Mouse (Mus musculus) mouse embryonic stem cell (cell line): ENCODE data around the gene Bcl10.
"Not testable (repeated sequence)": the region's sequence is repeated elsewhere in the genome, so short reads cannot be mapped to it uniquely, and the experiment has no call there.

Source experiments
- in situ Hi-C, 2 experiments: fragments of 300-500 bp; cut with MboI; formaldehyde crosslinking; loops; 1 replicate in 1 of 2; 3 replicates in 1 of 2; pipeline ENCODE4 v1.14.3; 2019 to 2020; ENCODE audit warnings: low sequenced_read_pairs in 2 of 2, low pct_unique_long_range_greater_than_20kb in 1 of 2, mixed read lengths in 1 of 2; ENCODE audit not compliant: unreplicated experiment in 1 of 2

The Bcl10 gene

GRCm38 (mm10) chr3:145939971-145940370 is 17.4 kb downstream of the Bcl10 start:
- in situ Hi-C loops, result no loop called here

GRCm38 (mm10) chr3:145941971-145942370 is 19.4 kb downstream of the Bcl10 start:
- in situ Hi-C loops, result no loop called here

GRCm38 (mm10) chr3:145944348-145944747 is 21.7 kb downstream of the Bcl10 start:
- in situ Hi-C loops, result no loop called here

GRCm38 (mm10) chr3:145945904-145946303 is 23.3 kb downstream of the Bcl10 start:
- in situ Hi-C loops, result loop anchor here in 1 of 2 experiments (5.0 kb wide), 1 partner anchor 236 kb away; no protein-coding TSS in a partner anchor

- in situ Hi-C loops, result loop anchor here in 1 of 2 experiments (5.0 kb wide), 1 partner anchor 236 kb away; no protein-coding TSS in a partner anchor
Measured at GRCm38 (mm10) chr3:145946654-145947053, 24.1 kb downstream of the Bcl10 start.

- in situ Hi-C loops, result loop anchor here in 1 of 2 experiments (5.0 kb wide), 1 partner anchor 235 kb away; no protein-coding TSS in a partner anchor
Measured at GRCm38 (mm10) chr3:145947539-145948204, 25.1 kb downstream of the Bcl10 start.

- in situ Hi-C loops, result loop anchor here in 1 of 2 experiments (10.0 kb wide), 1 partner anchor 225 kb away; no protein-coding TSS in a partner anchor
Measured at GRCm38 (mm10) chr3:145950034-145950814, 27.6 kb downstream of the Bcl10 start.

- in situ Hi-C loops, result loop anchor here in 1 of 2 experiments (10.0 kb wide), 1 partner anchor 224 kb away; no protein-coding TSS in a partner anchor
Measured at GRCm38 (mm10) chr3:145950815-145951130, 28.2 kb downstream of the Bcl10 start.

- in situ Hi-C loops, result loop anchor here in 1 of 2 experiments (10.0 kb wide), 1 partner anchor 223 kb away; no protein-coding TSS in a partner anchor
Measured at GRCm38 (mm10) chr3:145951287-145952165, 28.9 kb downstream of the Bcl10 start.

GRCm38 (mm10) chr3:145952945-145953344 is 30.3 kb downstream of the Bcl10 start:
- in situ Hi-C loops, result loop anchor here in 1 of 2 experiments (10.0 kb wide), 1 partner anchor 222 kb away; no protein-coding TSS in a partner anchor

GRCm38 (mm10) chr3:145953411-145953810 is 30.8 kb downstream of the Bcl10 start:
- in situ Hi-C loops, result loop anchor here in 1 of 2 experiments (10.0 kb wide), 1 partner anchor 221 kb away; no protein-coding TSS in a partner anchor

GRCm38 (mm10) chr3:145959824-145960223 is 37.2 kb downstream of the Bcl10 start:
- in situ Hi-C loops, result loop anchor here in 1 of 2 experiments (10.0 kb wide), 1 partner anchor 215 kb away; no protein-coding TSS in a partner anchor

- in situ Hi-C loops, result no loop called here
Measured at GRCm38 (mm10) chr3:145962411-145962810, 39.8 kb downstream of the Bcl10 start.

- in situ Hi-C loops, result no loop called here
Measured at GRCm38 (mm10) chr3:145963101-145964017, 40.8 kb downstream of the Bcl10 start.

GRCm38 (mm10) chr3:145964018-145964387 is 41.4 kb downstream of the Bcl10 start:
- in situ Hi-C loops, result no loop called here

GRCm38 (mm10) chr3:145964473-145964872 is 41.9 kb downstream of the Bcl10 start:
- in situ Hi-C loops, result no loop called here

GRCm38 (mm10) chr3:145965583-145965982 is 43.0 kb downstream of the Bcl10 start:
- in situ Hi-C loops, result not testable (repeated sequence)
